Mouse (Mus musculus) gastrocnemius, adult 2 months (tissue): ENCODE measurements around the gene Gm49387. TPM values are rescaled to one million over a fixed set of nuclear protein-coding genes. Genes with fewer than 3 reads are reported as not detected.

Source experiments
- DNase-seq: peaks from one replicate; pipeline ENCODE4 v3.0.0; 2022
- H3K27ac ChIP-seq: fragments of 200-600 bp; 2 replicates; pipeline ENCODE4 v1.8.1; 2022; ENCODE audit warnings: mild to moderate bottlenecking
- H3K4me3 ChIP-seq: fragments of 200-600 bp; 2 replicates; pipeline ENCODE4 v1.8.1; 2022; ENCODE audit warnings: mild to moderate bottlenecking, moderate library complexity
- CTCF ChIP-seq: fragments of 200-600 bp; IDR thresholded peaks from 2 replicates; pipeline ENCODE4 v1.8.1; 2022; ENCODE audit warnings: antibody characterized with exemption, mild to moderate bottlenecking, moderate library complexity
- intact Hi-C: fragments of 180-260 bp; cut with DNase I; formaldehyde crosslinking; loops from one replicate; pipeline ENCODE4 v1.15.1; 2025
- total RNA-seq, 2 experiments: library from RNA; stranded (reverse); gene quantifications; 2 replicates each; pipeline ENCODE4 v1.2.3; 2021

The Gm49387 gene
- total RNA-seq, 2 experiments from 2014 or later = 0.70 to 0.84 TPM

- intact Hi-C loops = no loop called here
- no peak for DNase-seq
- Histone ChIP-seq H3K4me3 (no peak overlapping the region), H3K27ac (no peak overlapping the region)
- TF ChIP-seq CTCF = no peak
These were observed 134.2 kb downstream of the Gm49387 start for GRCm38 (mm10) chr14:31506456-31506855.

- TF ChIP-seq CTCF = no peak
- peak; percentile 86 for DNase-seq
- intact Hi-C loops = no loop called here
- peak overlapping the region; percentile 67 for H3K27ac ChIP-seq
- no peak overlapping the region for H3K4me3 ChIP-seq
These were observed 137.3 kb downstream of the Gm49387 start for GRCm38 (mm10) chr14:31503406-31503805.

Other genes with a start within 250 kb of the Gm49387 start
- gene Sh3bp5, start 204.8 kb downstream of the Gm49387 start, total RNA-seq = 10 to 100 TPM; 55.1 to 58.5 TPM
- gene Eaf1, start 146.5 kb downstream of the Gm49387 start, total RNA-seq = 10 to 100 TPM in 1 of 2 experiments, 1 to 10 TPM in 1; 7.1 to 11.5 TPM
- 1 to 10 TPM; 9.5 to 9.8 TPM for gene Mettl6, start 145.8 kb downstream of the Gm49387 start, total RNA-seq
- 1 to 10 TPM; 5.8 to 7.5 TPM for gene Colq, start 49.5 kb downstream of the Gm49387 start, total RNA-seq
- 1 to 10 TPM; 3.8 to 5.8 TPM for gene Btd, start 150 bp upstream of the Gm49387 start, total RNA-seq
- gene Hacl1, start 408 bp upstream of the Gm49387 start, total RNA-seq = 1 to 10 TPM; 4.9 to 5.7 TPM
- 10 to 100 TPM; 41.3 to 51.4 TPM for gene Ankrd28, start 189.8 kb upstream of the Gm49387 start, total RNA-seq